Mouse (Mus musculus) cerebellum, adult 2 months (tissue): ENCODE data around the gene Fat1. TPM values are rescaled to one million over a fixed set of nuclear protein-coding genes. Genes with fewer than 3 reads are reported as not detected.

Experiments
- DNase-seq, 2 experiments: peaks; one replicate each; pipeline ENCODE4 v3.0.0; 2021
- H3K27ac ChIP-seq: fragments of 200-500 bp; 2 replicates; pipeline ENCODE4 v1.5.1; 2012; ENCODE audit warnings: low read length, control low read depth, inconsistent platforms; ENCODE audit not compliant: insufficient read depth
- H3K27me3 ChIP-seq: fragments of 200-500 bp; 2 replicates; pipeline ENCODE4 v1.6.1; 2012; ENCODE audit warnings: inconsistent platforms, mild to moderate bottlenecking, low read length, moderate library complexity; ENCODE audit not compliant: control insufficient read depth, insufficient read depth
- H3K4me1 ChIP-seq: fragments of 200-500 bp; 2 replicates; pipeline ENCODE4 v1.6.1; 2011; ENCODE audit warnings: low read length; ENCODE audit not compliant: control insufficient read depth, insufficient read depth
- H3K4me3 ChIP-seq: fragments of 200-500 bp; replicated peaks from 2 replicates; pipeline ENCODE3; 2011; ENCODE audit warnings: mild to moderate bottlenecking, low read depth, low read length, control low read depth; ENCODE audit not compliant: insufficient read depth
- CTCF ChIP-seq: fragments of 200-500 bp; IDR thresholded peaks from 2 replicates; pipeline ENCODE4 v1.5.1; 2011; ENCODE audit warnings: low read depth, mild to moderate bottlenecking, control low read depth, low read length, moderate library complexity, borderline replicate concordance; ENCODE audit not compliant: insufficient read depth
- POLR2A ChIP-seq: fragments of 200-500 bp; IDR thresholded peaks from 2 replicates; pipeline ENCODE4 v1.6.1; 2011; ENCODE audit warnings: low read length, control low read depth, borderline replicate concordance; ENCODE audit not compliant: insufficient read depth
- WGBS: fragments of 180-500 bp; shearing (Covaris S2); methylation state at CpG from one replicate; pipeline ENCODE4 v1.1.7; 2018; 5-methylcytosine and 5-hydroxymethylcytosine counted together
- polyA plus RNA-seq: library from polyadenylated mRNA; depleted of rRNA; stranded (reverse); fragments of >200 nt; gene quantifications from 2 replicates; pipeline ENCODE4 v1.2.3, GENCODE M21; 2012; rRNA removed

The Fat1 gene
- polyA plus RNA-seq = 106 and 120 TPM in 2 replicates

DNA sequence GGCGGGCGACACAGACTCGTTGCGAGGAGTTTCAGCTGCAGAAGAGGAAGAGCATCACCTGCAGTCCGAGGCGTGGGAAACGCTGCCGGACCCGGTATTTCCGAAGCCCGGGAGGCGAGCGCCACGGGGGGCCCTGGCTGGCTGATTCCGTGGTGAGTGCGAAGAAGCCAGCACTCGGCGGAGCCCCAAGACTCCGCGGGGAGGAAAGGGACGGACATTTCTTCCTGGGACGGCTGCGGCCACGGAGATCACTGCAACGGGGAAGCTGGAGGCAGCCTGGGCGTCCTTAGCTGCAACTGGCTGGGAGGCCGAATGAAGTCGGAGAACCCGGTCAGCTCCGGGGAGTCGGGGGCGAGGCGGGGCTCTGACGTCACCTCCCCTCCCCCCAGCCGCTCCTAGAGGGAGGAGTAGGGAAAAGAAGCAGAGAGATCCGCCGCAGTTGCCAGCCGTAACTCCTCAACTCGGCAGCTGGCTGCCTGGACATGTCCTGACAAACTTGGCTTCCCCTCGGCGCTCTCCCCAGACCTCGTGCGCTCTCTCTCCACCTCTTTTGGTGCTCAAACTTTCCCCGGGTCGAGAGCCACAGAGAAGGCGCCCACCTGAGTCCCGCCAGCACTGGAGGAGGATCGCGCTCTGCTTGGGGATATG is at the start of gene Fat1:
Gene Fat1 (plus strand): TSS at position 598 of the 648 bp plus-strand sequence.
- peak within 1 kb of the TSS; percentile 94 for H3K27ac ChIP-seq
- H3K4me1 ChIP-seq = no peaks in the 10 kb centered on the region; the same call in 1 of the 2 replicates
- DNase-seq = peak; percentile 92 to 93
- under 1% methylated on average over 49 of the region's 49 CpGs for WGBS
- peak within 1 kb of the TSS; percentile 95 for H3K4me3 ChIP-seq
- TF ChIP-seq CTCF (peak; percentile 41; the same call in 1 of the 2 replicates), POLR2A (peak; percentile 68)
- no peaks in the 10 kb centered on the region for H3K27me3 ChIP-seq

DNA sequence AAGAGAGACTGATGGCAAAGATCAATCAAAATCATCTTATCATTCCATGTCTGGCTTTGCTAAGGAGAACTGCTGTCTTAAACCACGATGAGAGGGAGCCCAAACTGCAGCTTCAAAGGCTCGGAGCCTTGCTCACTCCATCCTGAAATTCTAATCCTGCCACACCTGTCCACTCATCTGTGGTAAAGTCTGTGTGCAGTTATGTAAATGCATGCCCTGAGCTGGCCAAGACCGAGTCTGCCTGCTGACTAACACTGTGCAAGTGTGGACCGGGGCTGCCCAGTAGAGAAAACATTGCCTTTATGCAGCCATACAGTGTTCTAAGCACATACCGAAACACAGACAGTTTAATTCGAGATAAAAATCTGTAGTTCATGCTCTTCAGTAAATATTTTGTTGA is 40.6 kb upstream of the Fat1 start:
- TF ChIP-seq POLR2A = no peak
- no peak for TF ChIP-seq CTCF
- Histone ChIP-seq H3K4me1 (no peaks in the 10 kb centered on the region; the same call in 1 of the 2 replicates), H3K27ac (no peak overlapping the region), H3K4me3 (no peak overlapping the region), H3K27me3 (no peaks in the 10 kb centered on the region)
- WGBS = 59% methylated on average over 6 of the region's 6 CpGs
- DNase-seq = no peak

DNA sequence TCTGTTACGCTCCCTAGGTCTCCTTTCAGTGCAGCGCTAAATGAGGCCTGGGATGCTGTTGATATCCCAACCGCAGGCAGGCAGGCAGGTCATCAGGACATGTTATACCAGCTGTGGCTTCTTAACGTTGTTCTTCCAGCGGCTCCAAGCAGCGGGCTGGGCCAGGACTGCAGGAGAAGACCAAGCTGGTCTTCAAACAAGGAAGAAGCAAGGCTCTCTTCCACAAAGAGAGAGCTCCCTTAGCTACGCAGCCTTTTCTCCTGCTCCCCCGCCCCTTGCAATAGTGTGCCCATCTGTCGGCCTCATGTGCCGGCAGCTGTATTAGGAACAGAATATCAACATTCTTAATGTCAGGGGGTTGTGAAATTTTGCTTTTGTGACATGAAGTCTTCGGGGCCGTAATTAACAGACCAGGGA is 35.7 kb upstream of the Fat1 start:
- TF ChIP-seq POLR2A (no peak), CTCF (no peak)
- Histone ChIP-seq H3K4me3 (no peak overlapping the region), H3K4me1 (no peaks in the 10 kb centered on the region; the same call in 1 of the 2 replicates), H3K27ac (no peak overlapping the region), H3K27me3 (no peaks in the 10 kb centered on the region)
- whole genome bisulfite sequencing = 44% methylated on average over 12 of the region's 12 CpGs
- no peak for DNase-seq

DNA sequence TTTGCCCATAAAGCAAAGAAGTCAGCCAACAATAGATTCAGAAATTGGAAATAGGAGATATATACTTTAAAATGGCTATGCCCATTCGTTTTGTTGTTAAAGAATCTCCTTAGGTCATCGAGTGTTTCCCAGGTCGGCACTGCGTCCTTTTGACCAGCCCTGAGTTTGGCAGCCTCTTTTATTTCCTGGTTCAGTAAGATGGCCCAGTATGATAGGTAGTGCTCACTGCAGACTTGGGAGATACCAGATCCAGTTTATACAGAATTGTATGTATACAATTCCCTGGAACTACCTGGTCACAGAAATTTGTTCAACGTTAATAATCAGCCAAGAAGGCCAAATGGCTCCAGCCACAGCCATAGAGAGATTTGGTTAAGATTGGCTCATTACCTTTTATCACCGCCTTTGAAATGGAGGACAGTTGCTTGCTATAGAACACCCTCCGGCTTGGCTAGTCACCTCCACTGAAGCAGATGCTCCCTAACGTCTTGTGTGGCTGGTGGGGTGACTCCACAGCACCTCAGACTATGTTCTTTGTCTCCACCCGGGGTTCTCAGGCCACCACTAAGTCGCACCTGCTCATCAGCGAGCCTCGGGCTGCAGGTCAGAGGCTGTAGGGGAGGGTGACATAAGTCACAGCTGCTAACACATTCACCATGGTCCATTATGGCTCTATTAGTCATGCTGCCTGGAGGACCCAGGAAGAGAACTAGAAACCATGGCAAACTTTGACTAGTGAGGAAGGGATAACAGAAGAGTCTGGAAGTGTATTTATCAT is 23.9 kb upstream of the Fat1 start:
- Histone ChIP-seq H3K27ac (no peak overlapping the region), H3K4me3 (no peak overlapping the region), H3K27me3 (no peaks in the 10 kb centered on the region), H3K4me1 (no peaks in the 10 kb centered on the region)
- no peak for TF ChIP-seq POLR2A
- TF ChIP-seq CTCF = no peak
- 77% methylated on average over 12 of the region's 12 CpGs for WGBS
- no peak for DNase-seq

DNA sequence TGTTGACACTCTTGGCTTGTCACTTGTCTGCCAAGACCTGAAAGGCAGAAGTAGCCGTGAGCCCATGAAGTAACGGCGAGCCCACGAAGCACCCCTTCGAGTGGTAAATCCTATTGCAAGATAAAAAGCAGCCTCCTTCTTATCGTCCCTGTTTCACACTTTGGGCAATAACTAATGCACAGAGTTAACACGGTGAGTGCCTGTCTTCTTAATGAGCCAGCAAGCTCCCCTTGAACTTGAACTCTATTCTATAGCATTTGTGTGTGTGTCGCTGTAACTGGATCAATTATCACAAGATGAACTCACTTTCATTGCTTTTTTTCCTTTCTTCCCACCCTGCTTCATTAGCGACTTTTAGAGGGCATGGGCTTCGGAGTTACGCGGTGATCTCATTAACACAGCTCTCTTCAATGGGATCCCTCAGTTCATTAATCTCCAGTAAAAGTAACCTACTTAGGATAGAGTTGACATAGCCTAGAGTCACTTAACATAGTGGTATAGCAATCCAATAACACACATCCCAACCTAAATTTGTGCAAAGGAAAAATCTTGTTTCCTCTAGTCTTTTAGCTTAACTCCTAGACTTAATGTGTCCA is 15.7 kb upstream of the Fat1 start:
- Histone ChIP-seq H3K27me3 (no peaks in the 10 kb centered on the region), H3K27ac (no peak overlapping the region), H3K4me3 (no peak overlapping the region), H3K4me1 (no peaks in the 10 kb centered on the region)
- WGBS = 89% methylated on average over 12 of the region's 12 CpGs
- no peak for TF ChIP-seq POLR2A
- no peak for TF ChIP-seq CTCF
- no peak for DNase-seq

DNA sequence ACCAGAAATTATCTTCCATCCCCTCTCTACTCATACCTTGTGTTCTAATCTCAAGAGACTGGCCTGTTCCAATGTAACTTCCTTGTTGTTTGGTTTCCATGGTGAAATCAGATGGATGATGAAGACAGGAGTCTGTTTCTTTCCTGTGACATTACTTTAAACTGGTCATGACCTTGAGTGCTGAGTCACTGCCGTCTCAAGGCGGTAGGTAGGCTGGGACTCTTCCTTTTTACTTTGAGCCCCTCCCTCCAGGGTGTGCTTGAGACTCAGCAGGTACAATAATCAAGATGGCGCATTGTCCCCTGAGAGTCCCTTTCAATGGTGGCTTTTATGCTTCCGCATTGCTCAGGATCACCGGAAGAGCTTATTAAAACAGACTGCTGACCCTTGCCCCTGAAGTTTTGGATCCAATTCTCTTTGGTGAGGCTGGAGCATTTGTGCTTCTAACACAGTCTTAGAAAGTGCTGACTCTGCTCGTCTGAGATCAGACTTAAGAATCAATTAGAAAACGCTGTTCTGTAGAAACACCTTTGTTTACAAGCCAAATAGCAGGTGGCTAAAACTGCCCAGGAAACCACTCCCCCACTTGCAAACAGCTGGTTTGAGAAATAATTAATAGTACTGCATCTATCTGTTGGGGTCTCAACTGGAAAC is 14.7 kb upstream of the Fat1 start:
- Histone ChIP-seq H3K4me1 (no peaks in the 10 kb centered on the region), H3K4me3 (no peak overlapping the region), H3K27ac (no peak overlapping the region), H3K27me3 (no peaks in the 10 kb centered on the region)
- TF ChIP-seq POLR2A (no peak), CTCF (no peak)
- WGBS = 77% methylated on average over 7 of the region's 7 CpGs
- DNase-seq = no peak

DNA sequence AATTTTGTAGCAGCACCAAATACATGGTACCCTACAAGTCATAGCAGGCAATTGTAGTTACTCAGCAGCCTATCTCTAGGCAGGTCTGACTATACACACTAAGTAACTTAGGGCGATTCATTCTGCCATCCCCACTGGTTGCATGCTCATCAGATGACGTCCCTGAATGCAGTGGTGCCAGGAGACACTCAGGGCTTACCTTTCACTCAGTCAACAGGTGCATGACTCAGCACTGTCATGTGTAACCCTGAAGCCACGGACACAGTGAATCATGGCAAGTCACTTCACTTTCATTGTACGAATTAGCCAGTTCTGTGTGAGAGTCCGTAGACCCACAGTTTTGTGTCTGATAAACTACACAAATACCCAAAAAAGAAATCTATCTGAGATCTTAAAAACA is 10.3 kb upstream of the Fat1 start:
- no peak for DNase-seq
- WGBS = 90% methylated on average over 5 of the region's 5 CpGs
- Histone ChIP-seq H3K27ac (no peak overlapping the region), H3K4me1 (no peaks in the 10 kb centered on the region), H3K27me3 (no peaks in the 10 kb centered on the region), H3K4me3 (no peak overlapping the region)
- TF ChIP-seq CTCF = no peak
- no peak for TF ChIP-seq POLR2A
